Mouse (Mus musculus): ENCODE results near the gene Ggta1. TPM values are rescaled to one million over a fixed set of nuclear protein-coding genes. Genes with fewer than 3 reads are reported as not detected.

Ggta1 gene
- polyA plus RNA-seq, 1 experiment from 2014 or later = 28.9 TPM

GRCm38 (mm10) chr2:35412246-35412645 lies 50.8 kb downstream of the Ggta1 start:
- WGBS = 70% methylated on average over 2 of the region's 2 CpGs
- no peak overlapping the region for H3K9ac ChIP-seq (ENCODE audit: low read length)
- no peaks in the 10 kb centered on the region for H3K36me3 ChIP-seq (ENCODE audit: control insufficient read depth, insufficient read depth, low read length)
- H3K4me2 ChIP-seq (ENCODE audit: low read depth, low read length) = no peak overlapping the region
- H3K4me3 ChIP-seq (replicated peaks; ENCODE audit: low read length) = no peak overlapping the region
- no peaks in the 10 kb centered on the region; the same call in 1 of the 2 replicates for H3K4me1 ChIP-seq (ENCODE audit: control insufficient read depth, insufficient read depth, low read length)
- H3K27me3 ChIP-seq (ENCODE audit: control insufficient read depth, insufficient read depth, low read length) = no peaks in the 10 kb centered on the region
- no peaks in the 10 kb centered on the region for H3K9me3 ChIP-seq (replicated peaks; ENCODE audit: control insufficient read depth, low read length)
- no peak overlapping the region for H3K27ac ChIP-seq (ENCODE audit: low read length)
- ATAC-seq (ENCODE audit: insufficient read depth, low FRiP score) = no peak

GRCm38 (mm10) chr2:35411640-35412190 lies 51.3 kb downstream of the Ggta1 start:
- WGBS = 60% methylated on average over 10 of the region's 10 CpGs
- Histone ChIP-seq H3K27me3 (ENCODE audit: control insufficient read depth, insufficient read depth, low read length) (no peaks in the 10 kb centered on the region), H3K36me3 (ENCODE audit: control insufficient read depth, insufficient read depth, low read length) (no peaks in the 10 kb centered on the region), H3K4me1 (ENCODE audit: control insufficient read depth, insufficient read depth, low read length) (no peaks in the 10 kb centered on the region; the same call in 1 of the 2 replicates), H3K4me2 (ENCODE audit: low read depth, low read length) (no peak overlapping the region), H3K9ac (ENCODE audit: low read length) (no peak overlapping the region), H3K27ac (ENCODE audit: low read length) (no peak overlapping the region), H3K9me3 (replicated peaks; ENCODE audit: control insufficient read depth, low read length) (no peaks in the 10 kb centered on the region), H3K4me3 (replicated peaks; ENCODE audit: low read length) (no peak overlapping the region)
- no peak for ATAC-seq (ENCODE audit: insufficient read depth, low FRiP score)

GRCm38 (mm10) chr2:35409466-35409865 lies 53.6 kb downstream of the Ggta1 start:
- Histone ChIP-seq H3K4me1 (ENCODE audit: control insufficient read depth, insufficient read depth, low read length) (no peaks in the 10 kb centered on the region; the same call in 1 of the 2 replicates), H3K4me2 (ENCODE audit: low read depth, low read length) (no peak overlapping the region), H3K36me3 (ENCODE audit: control insufficient read depth, insufficient read depth, low read length) (no peaks in the 10 kb centered on the region), H3K9me3 (replicated peaks; ENCODE audit: control insufficient read depth, low read length) (no peaks in the 10 kb centered on the region), H3K4me3 (replicated peaks; ENCODE audit: low read length) (no peak overlapping the region), H3K27me3 (ENCODE audit: control insufficient read depth, insufficient read depth, low read length) (no peaks in the 10 kb centered on the region), H3K9ac (ENCODE audit: low read length) (no peak overlapping the region), H3K27ac (ENCODE audit: low read length) (no peak overlapping the region)
- 87% methylated on average over 6 of the region's 6 CpGs for WGBS
- ATAC-seq (ENCODE audit: insufficient read depth, low FRiP score) = no peak

GRCm38 (mm10) chr2:35408409-35409110 lies 54.5 kb downstream of the Ggta1 start:
- 64% methylated on average over 5 of the region's 5 CpGs for WGBS
- H3K9me3 ChIP-seq (replicated peaks; ENCODE audit: control insufficient read depth, low read length) = no peaks in the 10 kb centered on the region
- H3K27ac ChIP-seq (ENCODE audit: low read length) = no peak overlapping the region
- ATAC-seq (ENCODE audit: insufficient read depth, low FRiP score) = no peak
- no peaks in the 10 kb centered on the region for H3K4me1 ChIP-seq (ENCODE audit: control insufficient read depth, insufficient read depth, low read length)
- no peaks in the 10 kb centered on the region for H3K36me3 ChIP-seq (ENCODE audit: control insufficient read depth, insufficient read depth, low read length)
- H3K4me2 ChIP-seq (ENCODE audit: low read depth, low read length) = no peak overlapping the region
- no peaks in the 10 kb centered on the region for H3K27me3 ChIP-seq (ENCODE audit: control insufficient read depth, insufficient read depth, low read length)
- H3K9ac ChIP-seq (ENCODE audit: low read length) = no peak overlapping the region
- no peak overlapping the region for H3K4me3 ChIP-seq (replicated peaks; ENCODE audit: low read length)

GRCm38 (mm10) chr2:35407878-35408277 lies 55.2 kb downstream of the Ggta1 start:
- no peak overlapping the region for H3K4me2 ChIP-seq (ENCODE audit: low read depth, low read length)
- H3K9ac ChIP-seq (ENCODE audit: low read length) = no peak overlapping the region
- no peaks in the 10 kb centered on the region for H3K9me3 ChIP-seq (replicated peaks; ENCODE audit: control insufficient read depth, low read length)
- H3K27me3 ChIP-seq (ENCODE audit: control insufficient read depth, insufficient read depth, low read length) = no peaks in the 10 kb centered on the region
- peaks cover 3% of the 10 kb centered on the region; the same call in 1 of the 2 replicates for H3K36me3 ChIP-seq (ENCODE audit: control insufficient read depth, insufficient read depth, low read length)
- 64% methylated on average over 7 of the region's 7 CpGs for WGBS
- H3K4me3 ChIP-seq (replicated peaks; ENCODE audit: low read length) = no peak overlapping the region
- H3K4me1 ChIP-seq (ENCODE audit: control insufficient read depth, insufficient read depth, low read length) = no peaks in the 10 kb centered on the region
- no peak overlapping the region for H3K27ac ChIP-seq (ENCODE audit: low read length)
- ATAC-seq (ENCODE audit: insufficient read depth, low FRiP score) = no peak

- H3K9ac ChIP-seq (ENCODE audit: low read length) = no peak overlapping the region
- 71% methylated on average over 6 of the region's 6 CpGs for WGBS
- no peak for ATAC-seq (ENCODE audit: insufficient read depth, low FRiP score)
- no peaks in the 10 kb centered on the region for H3K9me3 ChIP-seq (replicated peaks; ENCODE audit: control insufficient read depth, low read length)
- H3K4me2 ChIP-seq (ENCODE audit: low read depth, low read length) = no peak overlapping the region
- H3K27ac ChIP-seq (ENCODE audit: low read length) = no peak overlapping the region
- H3K36me3 ChIP-seq (ENCODE audit: control insufficient read depth, insufficient read depth, low read length) = peaks cover 10% of the 10 kb centered on the region; the same call in 1 of the 2 replicates
- no peaks in the 10 kb centered on the region for H3K4me1 ChIP-seq (ENCODE audit: control insufficient read depth, insufficient read depth, low read length)
- no peak overlapping the region for H3K4me3 ChIP-seq (replicated peaks; ENCODE audit: low read length)
- H3K27me3 ChIP-seq (ENCODE audit: control insufficient read depth, insufficient read depth, low read length) = no peaks in the 10 kb centered on the region
These were observed 55.8 kb downstream of the Ggta1 start for GRCm38 (mm10) chr2:35407266-35407665.

- H3K9me3 ChIP-seq (replicated peaks; ENCODE audit: control insufficient read depth, low read length) = no peaks in the 10 kb centered on the region
- no peak overlapping the region for H3K9ac ChIP-seq (ENCODE audit: low read length)
- H3K36me3 ChIP-seq (ENCODE audit: control insufficient read depth, insufficient read depth, low read length) = peaks cover 11% of the 10 kb centered on the region; the same call in 1 of the 2 replicates
- H3K4me1 ChIP-seq (ENCODE audit: control insufficient read depth, insufficient read depth, low read length) = no peaks in the 10 kb centered on the region
- H3K27ac ChIP-seq (ENCODE audit: low read length) = no peak overlapping the region
- WGBS = 80% methylated on average over 1 of the region's 1 CpGs
- H3K4me2 ChIP-seq (ENCODE audit: low read depth, low read length) = no peak overlapping the region
- H3K4me3 ChIP-seq (replicated peaks; ENCODE audit: low read length) = no peak overlapping the region
- no peaks in the 10 kb centered on the region for H3K27me3 ChIP-seq (ENCODE audit: control insufficient read depth, insufficient read depth, low read length)
- ATAC-seq (ENCODE audit: insufficient read depth, low FRiP score) = no peak
These were observed 56.4 kb downstream of the Ggta1 start for GRCm38 (mm10) chr2:35406611-35407010.

GRCm38 (mm10) chr2:35402391-35402790 lies 60.6 kb downstream of the Ggta1 start:
- H3K27me3 ChIP-seq (ENCODE audit: control insufficient read depth, insufficient read depth, low read length) = no peaks in the 10 kb centered on the region
- H3K27ac ChIP-seq (ENCODE audit: low read length) = no peak overlapping the region
- no peak overlapping the region for H3K9ac ChIP-seq (ENCODE audit: low read length)
- H3K4me1 ChIP-seq (ENCODE audit: control insufficient read depth, insufficient read depth, low read length) = peaks cover 6% of the 10 kb centered on the region; the same call in 1 of the 2 replicates
- WGBS = 88% methylated on average over 16 of the region's 16 CpGs
- H3K9me3 ChIP-seq (replicated peaks; ENCODE audit: control insufficient read depth, low read length) = no peaks in the 10 kb centered on the region
- H3K36me3 ChIP-seq (ENCODE audit: control insufficient read depth, insufficient read depth, low read length) = peaks cover 11% of the 10 kb centered on the region; the same call in 1 of the 2 replicates
- ATAC-seq (ENCODE audit: insufficient read depth, low FRiP score) = no peak
- H3K4me3 ChIP-seq (replicated peaks; ENCODE audit: low read length) = no peak overlapping the region
- H3K4me2 ChIP-seq (ENCODE audit: low read depth, low read length) = no peak overlapping the region

GRCm38 (mm10) chr2:35400739-35401138 lies 62.3 kb downstream of the Ggta1 start:
- Histone ChIP-seq H3K27ac (ENCODE audit: low read length) (no peak overlapping the region), H3K4me1 (ENCODE audit: control insufficient read depth, insufficient read depth, low read length) (peaks cover 14% of the 10 kb centered on the region), H3K36me3 (ENCODE audit: control insufficient read depth, insufficient read depth, low read length) (peaks cover 11% of the 10 kb centered on the region; the same call in 1 of the 2 replicates), H3K4me3 (replicated peaks; ENCODE audit: low read length) (no peak overlapping the region), H3K9me3 (replicated peaks; ENCODE audit: control insufficient read depth, low read length) (no peaks in the 10 kb centered on the region), H3K27me3 (ENCODE audit: control insufficient read depth, insufficient read depth, low read length) (no peaks in the 10 kb centered on the region), H3K4me2 (ENCODE audit: low read depth, low read length) (no peak overlapping the region), H3K9ac (ENCODE audit: low read length) (no peak overlapping the region)
- ATAC-seq (ENCODE audit: insufficient read depth, low FRiP score) = no peak
- 87% methylated on average over 7 of the region's 7 CpGs for WGBS
